Mouse (Mus musculus) G1E-ER4 (cell line): ENCODE data around the gene Tspan9. TPM values are rescaled to one million over a fixed set of nuclear protein-coding genes. Genes with fewer than 3 reads are reported as not detected.

Source experiments
- GATA1 ChIP-seq: IDR thresholded peaks from one replicate; pipeline ENCODE4 v1.8.0; 2012; ENCODE audit warnings: low read length, inconsistent platforms
- polyA plus RNA-seq: library from polyadenylated mRNA; stranded (reverse); fragments of >175 nt; gene quantifications from 2 replicates; pipeline ENCODE4 v1.2.3, GENCODE M21; 2012

The Tspan9 gene
- polyA plus RNA-seq, 1 experiment: not detected

DNA sequence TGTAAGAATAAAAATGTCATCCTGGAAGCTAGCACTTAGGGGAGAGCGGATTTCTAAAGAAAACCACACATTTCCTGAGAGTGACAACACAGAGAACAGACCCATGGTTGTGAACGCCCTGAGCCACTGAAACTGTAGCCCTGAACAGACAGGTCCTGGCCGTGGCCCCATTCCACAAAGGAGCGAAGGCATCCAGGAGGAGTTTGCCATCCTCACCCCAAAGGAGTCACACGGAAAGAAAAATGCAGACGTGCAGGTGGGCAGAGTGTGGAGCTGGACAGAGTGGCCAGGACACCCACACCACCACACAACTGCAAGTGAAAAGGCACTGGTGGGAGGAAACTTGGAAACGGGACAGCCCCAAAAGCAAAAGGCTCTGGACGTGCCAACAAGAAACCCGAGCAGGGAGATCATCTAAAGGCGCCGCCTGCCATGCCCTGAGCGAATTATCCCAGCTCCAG, 136.1 kb downstream of the Tspan9 start:
- TF ChIP-seq GATA1: no peak

DNA sequence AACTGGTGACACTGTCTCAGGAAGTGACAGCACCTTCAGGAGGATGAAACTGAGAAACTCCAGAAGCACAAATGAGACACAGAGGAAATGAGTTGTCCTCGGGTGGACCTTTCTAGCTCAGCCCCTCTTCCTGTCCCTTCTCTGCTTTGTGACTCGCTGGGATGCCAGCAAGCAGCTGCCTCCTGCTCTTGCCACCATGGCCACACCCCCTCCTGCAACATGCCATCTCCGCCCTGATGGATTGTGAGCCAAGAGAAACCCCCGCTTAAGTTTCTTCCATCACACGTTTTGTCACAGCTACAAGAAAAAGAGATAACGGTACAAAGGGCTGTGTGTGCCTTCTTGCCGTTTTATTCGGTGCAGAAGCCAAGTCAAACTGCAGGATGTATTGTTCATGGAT, 137.2 kb downstream of the Tspan9 start:
- no peak for TF ChIP-seq GATA1

DNA sequence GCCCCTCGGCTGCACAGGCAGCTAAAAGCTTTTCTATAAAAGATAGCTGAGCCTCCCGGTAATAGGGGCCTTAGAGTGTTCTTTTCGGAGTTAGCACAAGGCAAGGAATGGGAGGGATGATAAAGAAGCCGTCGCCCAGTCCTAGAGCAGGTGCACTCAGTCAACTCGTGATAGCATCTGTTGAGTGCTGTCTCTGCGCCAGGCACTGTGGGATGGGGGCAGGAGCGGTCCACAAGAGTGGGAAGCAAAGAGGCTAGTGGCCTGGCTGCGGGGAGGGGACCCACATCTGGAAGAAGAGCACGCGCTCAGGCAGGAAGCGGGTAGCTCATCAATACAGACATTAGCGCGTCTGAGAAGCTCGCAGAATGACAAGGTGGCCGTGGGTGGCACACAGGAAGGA, 138.8 kb downstream of the Tspan9 start:
- no peak for TF ChIP-seq GATA1

DNA sequence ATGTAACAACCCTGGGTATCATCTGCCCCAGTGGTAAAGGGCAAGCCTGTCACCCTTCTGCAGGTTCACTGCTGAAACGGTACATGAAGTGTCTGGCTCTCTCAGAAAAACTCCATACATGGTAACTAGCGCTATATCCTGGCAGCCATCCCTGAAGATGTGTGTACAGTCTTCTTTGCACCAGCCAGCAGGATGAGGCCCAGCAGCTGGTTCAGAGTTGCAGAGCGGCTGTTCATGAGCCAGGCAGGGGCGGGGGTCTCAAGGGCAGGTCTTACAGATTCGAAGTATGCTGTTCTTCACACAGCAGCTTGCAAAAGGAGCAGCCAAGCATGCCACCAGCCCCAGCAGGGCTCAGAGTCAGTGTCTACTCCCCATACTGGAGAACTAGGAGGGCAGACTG, 139.9 kb downstream of the Tspan9 start:
- no peak for TF ChIP-seq GATA1

DNA sequence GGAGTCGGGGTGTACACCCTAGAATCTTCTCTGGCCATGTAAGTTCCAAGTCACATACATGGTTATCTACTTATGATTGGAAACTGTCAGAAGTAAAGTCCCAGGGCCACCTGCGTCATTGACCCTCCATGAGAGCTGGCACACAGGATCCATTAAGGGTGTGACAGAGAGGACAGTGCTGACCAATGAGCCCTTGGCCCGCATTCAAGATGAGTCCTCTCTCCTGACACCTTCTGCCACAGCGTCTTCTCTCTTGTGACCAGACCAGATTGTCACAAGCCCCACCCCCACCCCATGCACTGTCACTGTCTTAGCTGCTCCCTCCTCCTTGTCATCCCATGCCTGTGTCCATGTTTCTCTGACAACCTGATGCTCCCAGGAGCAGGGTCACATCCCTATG, 140.7 kb downstream of the Tspan9 start:
- no peak for TF ChIP-seq GATA1

DNA sequence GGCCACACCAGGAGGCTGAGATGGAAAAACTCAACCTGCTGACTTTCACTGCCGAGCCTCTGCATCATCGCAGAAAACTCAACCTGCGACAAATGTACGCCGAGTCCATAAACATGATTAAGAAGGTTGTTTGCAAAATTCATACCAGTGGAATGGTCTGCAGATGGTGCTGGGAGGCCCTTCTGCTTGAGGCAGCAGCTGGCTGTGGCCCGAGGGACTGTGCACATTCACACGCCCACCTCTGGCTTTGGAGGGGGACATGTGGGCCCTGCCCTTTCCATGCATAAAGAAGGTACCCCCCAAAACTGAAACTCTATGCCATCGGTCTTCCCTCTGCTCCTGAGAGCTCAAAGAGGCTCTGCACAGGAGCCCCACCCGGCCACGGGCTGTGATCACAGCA, 141.3 kb downstream of the Tspan9 start:
- TF ChIP-seq GATA1: no peak

DNA sequence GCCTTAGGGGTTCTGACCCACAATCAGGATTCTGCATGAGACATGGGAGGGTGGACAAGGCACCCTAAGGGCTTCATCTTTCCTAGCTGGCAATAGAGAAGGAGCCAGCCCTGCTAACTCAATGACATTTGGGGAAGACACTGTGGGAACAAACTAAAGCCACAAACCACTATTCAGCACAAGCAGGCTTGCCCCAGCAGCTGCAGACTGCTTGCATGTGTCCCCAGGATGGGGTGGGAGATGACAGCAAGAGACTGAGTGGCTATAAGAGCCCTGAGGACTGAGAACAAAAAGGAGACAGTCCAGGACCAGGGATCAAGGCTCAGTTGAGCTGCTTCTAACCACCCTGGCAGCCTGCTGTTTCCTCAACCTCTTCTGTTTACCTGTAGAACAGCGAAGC, 141.8 kb downstream of the Tspan9 start:
- no peak for TF ChIP-seq GATA1

DNA sequence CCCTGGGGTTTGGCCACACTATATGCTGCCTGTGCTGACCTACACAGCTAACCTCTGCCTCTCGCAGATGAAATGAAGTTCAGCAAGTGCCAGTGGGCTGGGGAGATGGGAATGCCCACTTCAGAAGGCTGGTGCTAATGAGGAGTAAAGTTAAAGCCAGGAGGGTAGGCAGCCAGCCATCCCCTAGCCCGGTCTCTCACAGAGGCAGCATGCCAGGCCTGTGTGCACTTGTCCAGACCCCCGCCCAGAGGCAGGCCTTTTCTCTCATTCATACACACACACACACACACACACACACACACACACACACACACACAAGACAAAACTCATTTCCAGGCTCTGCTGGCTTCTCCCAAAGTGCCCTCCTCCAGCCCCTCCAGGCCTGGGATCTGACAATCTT, 142.6 kb downstream of the Tspan9 start:
- TF ChIP-seq GATA1: no peak

DNA sequence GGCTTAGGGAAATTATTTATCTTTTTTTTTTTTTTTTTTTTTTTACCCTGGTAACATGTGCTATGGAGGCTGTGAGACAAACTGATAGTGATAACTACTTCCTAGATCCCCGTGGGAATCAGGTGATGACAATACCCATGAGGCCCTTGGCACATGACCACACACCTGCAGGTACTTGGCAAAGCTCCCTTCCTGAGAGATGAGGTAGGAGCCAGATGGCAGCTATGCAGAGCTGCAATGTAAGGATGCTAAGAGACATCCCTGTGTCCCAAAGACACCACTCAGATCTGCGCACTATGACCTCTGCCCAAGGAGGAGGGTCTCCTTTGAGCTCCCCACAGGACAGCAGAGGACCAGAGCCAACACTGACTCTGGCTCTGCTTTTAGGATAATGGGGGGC, 144.3 kb downstream of the Tspan9 start:
- no peak for TF ChIP-seq GATA1

DNA sequence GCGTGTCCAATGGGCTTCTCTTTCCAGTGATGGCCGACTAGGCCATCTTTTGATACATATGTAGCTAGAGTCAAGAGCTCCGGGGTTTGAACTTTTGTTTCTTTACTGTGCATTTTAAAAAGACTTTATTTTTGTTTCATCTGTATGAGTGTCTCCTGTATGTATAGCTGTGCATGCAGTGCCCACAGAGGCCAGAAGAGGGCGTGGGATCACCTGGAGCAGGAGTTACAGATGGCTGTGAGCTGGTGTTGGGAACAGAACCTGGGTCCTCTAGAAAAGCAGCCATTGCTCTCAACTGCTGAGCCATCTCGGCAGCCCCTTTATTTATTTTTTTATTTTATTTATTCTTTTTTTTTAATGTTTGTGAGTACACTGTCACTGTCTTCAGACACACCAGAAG, 146.5 kb downstream of the Tspan9 start:
- TF ChIP-seq GATA1: no peak

DNA sequence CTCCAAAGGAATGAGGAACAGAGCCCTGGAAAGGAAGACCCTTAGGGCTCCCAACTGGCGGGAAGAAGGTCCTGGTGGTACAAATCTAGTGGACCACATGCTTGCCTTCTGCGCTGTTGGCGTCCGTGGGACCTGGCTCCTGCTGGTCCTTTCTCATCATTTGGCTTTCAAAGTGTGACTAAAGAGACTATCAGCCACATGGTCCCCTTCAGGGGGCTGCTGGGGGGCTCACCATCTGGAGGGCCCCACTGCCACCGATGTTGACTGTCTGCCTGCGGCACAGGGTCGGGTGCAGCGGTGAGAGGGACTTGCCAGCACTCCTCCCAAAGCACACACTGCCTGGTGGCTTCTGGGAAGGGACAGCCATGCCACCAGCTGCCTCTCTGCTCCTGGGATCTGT, 150.4 kb downstream of the Tspan9 start:
- TF ChIP-seq GATA1: no peak

DNA sequence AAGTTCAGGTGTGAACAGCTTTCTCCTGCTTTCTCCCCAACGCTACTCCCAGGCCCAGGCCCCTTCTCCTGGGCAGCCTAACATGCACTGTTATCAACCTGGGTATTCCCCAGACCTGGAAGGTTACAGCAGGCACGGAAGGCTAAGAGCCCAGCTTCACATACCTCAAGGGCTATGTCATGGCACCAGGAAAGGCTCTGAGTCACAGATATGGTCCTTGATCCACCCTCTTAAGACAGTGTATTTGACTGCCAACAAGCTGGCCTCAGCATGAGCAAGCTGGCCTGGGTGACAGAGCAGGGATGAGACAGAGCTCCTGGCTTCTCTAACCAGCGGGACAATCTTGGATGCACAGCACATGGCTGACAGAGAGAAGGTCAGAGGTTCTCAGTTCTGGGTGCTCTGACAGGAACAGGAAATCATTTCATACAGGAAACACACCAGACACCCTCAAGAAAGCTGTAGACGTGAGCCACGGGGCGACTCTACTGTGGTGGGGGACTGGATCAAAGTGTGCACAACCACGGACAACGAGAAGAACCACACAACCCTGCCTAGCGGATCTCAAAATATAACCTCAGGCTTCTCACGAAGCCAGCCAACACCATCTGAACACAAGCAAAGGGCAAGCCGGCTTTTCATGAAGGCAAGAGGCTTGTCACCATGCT, 151.8 kb downstream of the Tspan9 start:
- TF ChIP-seq GATA1: no peak

DNA sequence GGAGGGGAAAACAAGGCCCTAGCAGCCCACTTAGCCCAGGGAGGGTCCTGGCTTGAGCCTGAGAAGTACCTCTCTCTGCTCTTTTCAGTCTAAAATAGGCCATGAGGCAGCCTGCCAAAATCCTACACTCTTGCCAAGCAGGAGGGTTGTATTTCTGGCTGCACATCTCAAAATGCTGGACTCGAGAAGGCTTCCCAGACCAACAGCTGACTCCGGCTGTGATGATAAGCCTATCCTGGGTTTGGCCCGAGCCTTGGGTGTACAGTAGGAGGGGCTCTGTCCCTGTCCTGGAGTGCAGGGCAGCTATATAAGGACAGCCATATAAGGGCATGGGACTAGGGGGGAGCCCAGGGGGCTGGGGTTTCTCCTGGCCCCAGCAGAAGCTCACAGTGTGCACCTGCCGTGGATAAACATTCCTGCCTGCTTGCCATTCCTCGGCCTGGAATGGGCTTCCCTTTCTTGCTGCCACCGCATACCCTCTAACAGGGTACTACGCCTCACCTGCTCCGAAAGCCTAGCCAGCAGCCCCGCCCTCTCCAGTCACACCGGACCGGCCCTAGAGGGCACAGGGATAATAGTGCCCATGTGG, 153.7 kb downstream of the Tspan9 start:
- no peak for TF ChIP-seq GATA1

DNA sequence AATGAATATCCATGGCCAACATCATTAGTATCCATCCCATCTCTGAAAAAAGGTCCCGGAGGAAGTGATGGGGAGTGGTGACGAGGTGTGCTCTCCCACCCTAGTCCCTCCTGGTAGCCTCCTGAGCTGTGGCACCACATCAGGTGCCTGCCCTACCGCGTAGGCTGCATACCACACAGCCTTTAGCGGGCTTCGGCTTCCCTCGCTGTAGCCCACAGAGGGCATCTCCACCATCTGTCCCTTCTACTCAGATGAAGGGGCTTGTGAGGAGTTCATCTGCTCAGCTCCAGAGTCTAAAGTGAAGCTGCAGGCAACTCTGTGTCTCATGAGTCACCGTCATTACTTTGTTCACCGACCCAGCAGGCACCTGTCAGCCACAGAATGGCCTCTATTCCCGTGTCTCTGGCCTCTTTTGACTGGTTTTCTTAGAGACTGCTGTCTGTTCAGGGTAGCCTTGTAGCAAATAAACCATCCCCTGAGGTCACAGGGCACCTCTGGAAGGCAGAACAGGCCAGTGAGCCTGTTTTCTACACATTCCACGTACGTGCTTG, 154.4 kb downstream of the Tspan9 start:
- TF ChIP-seq GATA1: no peak

DNA sequence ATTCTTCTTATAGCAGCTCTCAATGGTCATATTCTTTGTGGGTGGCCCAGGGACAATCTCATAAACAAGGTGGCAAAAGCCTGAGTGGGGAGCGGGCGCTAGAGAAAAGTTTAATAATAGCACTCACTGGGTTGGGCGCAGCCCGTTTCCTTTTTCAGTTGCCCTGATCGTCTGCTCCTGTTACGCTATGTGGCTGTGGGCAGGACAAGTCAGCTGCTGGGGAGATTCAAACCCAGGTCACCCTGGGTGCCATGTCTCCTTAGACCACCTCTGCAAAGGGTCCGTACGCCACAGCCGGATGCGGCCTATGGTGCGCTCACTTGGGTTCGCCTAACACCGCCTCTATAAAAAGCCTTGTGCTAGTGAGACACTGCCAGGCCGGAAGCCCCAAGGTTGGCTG, 156.0 kb downstream of the Tspan9 start:
- TF ChIP-seq GATA1: no peak

DNA sequence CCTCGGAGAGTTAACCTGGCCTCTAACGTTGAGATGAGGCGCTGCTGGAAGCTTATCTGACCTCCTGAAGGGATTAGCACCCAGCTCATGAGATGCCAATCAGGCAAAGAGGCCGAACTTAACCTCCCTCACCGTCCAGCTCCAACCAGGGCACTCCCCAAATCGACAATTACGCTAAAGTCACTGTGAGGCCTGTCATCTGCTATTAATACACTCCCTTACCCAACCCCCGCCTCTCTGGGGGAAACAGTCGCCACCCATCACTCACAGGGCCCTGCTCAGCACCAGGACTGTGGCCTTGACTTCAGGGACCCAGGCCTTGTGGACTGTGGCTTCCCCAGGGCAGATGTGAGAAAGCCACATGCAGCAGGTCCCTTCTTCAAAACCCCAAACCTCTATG, 157.0 kb downstream of the Tspan9 start:
- no peak for TF ChIP-seq GATA1

DNA sequence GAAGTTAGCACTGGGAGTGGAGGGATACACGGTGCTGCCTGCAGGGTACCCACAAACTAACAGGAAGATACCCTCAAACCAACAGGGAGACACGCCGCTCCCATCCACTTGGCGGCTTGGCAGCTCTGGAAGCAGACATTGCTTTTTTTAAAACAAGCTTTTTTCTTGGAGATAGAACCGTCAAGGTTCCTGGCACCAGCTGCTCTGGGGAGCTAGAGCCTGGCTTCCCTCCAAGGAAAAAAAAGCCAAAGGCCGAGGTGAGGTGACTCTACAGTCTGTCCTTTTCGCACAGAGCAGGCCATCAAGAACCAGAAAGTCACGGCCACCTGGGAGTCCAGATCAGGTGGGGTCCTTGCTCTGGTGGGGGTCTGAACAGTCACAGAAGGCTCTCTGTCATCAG, 162.2 kb downstream of the Tspan9 start:
- no peak for TF ChIP-seq GATA1
